Mouse (Mus musculus) yolk sac, embryonic 10.5 days (tissue): ENCODE measurements around the gene Tac1.
"Not testable (repeated sequence)": the region's sequence is repeated elsewhere in the genome, so short reads cannot be mapped to it uniquely, and the experiment has no call there.

Experiments used
- DNase-seq: peaks from one replicate; pipeline ENCODE4 v3.0.0-alpha.2; 2017; ENCODE audit warnings: low spot score

Tac1 gene

DNA sequence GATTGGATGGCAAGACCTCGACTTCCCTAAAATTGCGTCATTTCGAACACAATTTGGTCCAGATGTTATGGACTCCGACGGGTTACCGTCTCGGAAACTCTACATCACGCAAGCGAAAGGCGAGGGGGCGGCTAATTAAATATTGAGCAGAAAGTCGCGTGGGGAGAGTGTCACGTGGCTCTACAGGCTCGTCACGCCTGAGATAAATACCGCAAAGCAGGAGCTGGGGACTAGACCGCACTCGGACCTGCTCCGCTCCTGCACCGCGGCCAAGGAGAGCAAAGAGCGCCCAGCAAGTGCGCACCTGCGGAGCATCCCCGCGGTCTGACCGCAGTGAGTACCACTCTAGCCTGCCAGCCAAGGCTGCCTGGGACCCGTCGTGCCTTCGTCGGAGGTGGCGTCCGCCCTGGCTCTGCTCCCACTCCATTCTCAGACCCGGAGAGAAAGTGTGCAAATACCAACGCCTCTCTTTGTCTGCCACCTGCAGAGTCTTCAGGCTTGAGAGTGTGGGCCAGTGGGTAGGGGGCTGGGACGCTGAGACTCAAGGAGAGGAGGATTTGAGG is at the start of gene Tac1:
Gene Tac1 (plus strand): TSS at position 51 of the 563 bp plus-strand sequence.
- DNase-seq: no peak

DNA sequence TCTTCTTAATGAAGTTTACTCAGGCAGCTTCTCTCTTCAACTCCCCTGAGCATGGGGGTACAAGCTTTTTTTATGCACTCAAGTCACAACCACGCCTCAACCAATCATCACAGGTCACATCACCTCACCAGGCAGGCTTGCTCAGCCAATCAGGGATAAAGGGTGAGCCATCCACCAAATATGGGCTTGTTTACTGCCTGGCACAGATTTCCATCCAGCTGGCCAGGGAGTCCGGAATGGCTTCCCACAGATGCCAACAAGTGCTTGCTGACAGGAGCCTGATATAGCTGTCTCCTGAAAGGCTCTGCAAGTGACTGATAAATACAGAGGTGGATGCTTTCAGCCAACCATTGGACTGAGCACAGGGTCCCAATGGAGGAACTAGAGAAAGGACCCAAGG is 11.2 kb upstream of the Tac1 start:
- not testable (repeated sequence) for DNase-seq

DNA sequence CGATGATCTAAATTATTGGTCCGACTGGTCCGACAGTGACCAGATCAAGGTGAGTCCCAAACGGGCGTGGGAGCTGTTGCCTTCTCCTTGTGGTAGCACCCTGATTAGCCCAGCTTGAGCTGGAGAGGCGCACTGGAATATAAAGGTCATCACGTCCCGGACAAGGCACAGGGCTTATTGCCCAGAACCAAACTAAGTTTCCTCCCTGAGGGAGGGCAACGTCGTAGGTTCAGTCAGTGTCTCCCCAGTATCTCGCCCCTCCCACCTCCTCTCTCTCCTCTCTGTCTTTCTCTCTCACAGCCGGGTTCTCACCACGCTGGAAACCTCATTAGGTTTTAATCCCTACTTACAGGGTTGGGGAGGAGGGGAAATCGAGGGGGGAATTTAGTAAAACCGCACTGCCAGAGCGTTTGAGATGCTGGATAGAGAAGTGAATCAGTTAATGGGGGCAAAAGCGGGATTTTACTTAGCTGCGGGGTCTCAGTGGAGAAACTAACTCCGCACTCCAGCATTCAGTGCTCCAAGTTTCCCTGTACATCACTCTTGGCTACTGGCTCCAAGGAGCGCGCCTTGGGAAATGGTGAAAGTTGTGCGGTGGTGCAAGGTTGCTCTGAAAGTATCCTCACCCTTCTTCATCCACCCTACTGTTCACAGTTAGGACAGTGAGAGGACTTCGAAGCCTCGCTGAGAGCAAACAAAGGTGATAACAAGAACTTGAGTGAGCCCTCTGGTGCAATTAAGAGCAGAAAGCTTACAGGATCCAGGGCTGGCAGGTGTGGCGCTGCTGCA is 1.2 kb downstream of the Tac1 start:
- no peak for DNase-seq

DNA sequence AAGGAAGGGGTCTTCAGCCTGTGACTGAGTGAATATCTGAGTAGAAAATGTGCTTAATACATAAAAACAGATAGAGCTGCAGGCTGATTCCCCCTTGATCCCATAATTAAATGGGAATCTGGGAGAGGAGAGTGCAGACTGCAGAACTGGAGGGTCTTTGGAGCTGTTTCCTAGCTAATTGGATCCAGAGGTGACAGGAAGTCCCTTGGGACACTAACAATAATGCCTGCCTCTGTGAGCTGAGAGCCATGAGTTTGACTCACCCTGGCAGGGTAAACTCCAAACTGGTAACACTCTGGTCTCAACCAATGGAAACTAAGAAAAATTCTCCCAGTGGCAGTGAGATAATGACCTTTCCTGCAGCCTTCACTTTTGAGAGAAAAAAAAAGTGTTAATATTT is 3.5 kb downstream of the Tac1 start:
- no peak for DNase-seq

DNA sequence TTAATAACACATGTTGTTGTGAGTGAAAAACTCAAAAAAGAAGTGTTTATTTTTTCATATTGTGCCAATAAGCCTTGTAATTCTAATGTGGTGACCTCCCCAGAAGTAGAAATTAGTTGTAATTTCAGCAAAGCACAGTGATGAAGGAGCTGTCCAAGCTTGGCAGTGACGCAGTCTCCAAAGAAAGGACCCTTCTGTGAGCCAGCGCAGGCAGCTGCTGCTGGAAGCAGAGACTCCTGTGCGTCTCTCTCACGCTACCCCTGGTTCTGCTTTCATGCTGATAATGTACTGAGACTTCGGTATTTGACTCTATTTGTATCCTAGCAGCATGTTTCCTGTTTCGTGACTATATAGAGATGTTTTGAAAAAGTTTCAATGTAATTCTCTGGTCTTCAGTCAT is 7.8 kb downstream of the Tac1 start:
- DNase-seq: no peak

DNA sequence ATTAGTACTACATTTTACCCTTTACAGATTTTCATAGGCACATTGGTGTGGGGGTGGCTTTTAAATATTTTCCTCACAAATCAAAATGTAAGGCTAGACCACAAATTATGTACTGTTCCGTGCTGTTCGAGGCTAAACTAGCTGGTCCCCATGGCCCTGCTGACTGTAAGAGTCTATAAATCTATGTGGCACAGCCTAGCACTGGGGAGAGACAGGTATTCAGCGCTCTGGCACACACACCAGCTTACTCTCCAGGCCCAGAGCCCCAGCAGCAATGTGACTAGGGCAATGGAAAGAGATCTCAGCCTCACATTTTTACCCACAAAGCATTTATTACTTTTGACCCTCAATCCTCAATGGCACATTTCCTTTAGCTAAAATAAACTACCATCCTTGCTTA is 9.9 kb downstream of the Tac1 start:
- DNase-seq: no peak

DNA sequence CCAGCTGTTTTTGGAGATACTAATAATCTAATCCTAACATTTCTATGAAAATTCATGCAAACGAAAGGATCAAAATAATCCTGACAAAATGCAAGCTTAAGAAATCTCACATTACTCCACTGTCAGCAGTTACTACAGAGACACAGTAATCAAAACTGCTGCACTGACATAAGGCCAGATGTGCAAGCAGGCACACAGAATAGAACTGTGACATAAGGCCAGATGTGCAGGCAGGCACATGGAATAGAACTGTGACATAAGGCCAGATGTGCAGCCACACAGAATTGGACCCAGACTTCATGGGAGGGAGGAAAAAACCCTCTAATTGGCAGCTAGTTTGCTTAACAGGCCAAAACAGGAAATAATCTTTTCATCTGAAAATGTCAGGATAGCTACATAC is 16.5 kb downstream of the Tac1 start:
- DNase-seq: no peak

DNA sequence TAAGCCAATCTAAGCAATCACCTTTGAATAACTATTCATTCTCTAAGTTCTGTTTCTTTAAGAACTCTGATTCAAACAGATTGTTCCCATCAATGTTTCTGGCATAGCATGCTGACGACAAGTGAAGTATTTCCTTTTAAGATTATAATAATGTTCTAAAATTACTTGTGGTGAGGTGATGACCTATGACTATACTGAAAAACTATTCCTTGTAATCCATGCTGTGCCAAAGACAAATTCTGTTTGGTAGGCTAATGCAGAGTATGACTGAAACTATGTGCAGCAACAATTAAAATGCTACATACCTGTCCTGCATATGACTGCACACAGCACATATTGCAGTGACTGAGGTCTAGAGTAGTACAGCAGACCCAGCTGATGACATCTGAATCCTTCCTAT is 23.4 kb downstream of the Tac1 start:
- DNase-seq: no peak

DNA sequence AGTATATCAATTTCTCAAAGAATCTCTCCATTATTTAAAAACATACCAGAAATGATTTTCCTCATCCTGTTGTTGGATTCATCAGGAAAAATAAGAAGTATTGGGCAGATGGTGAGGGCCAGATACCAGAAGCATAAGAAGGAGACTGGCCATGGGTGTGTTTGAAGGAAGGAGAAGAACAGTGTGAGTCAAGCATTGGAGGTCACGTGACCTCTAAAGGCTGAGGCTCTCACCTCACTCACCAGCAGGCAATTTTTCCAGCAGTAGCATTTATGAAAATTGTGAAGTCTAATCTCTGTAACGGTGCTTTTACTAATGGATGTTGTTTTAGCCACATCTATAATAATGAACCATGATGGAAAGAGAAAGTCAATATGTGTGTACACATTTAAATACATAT is 39.8 kb downstream of the Tac1 start:
- DNase-seq: no peak

DNA sequence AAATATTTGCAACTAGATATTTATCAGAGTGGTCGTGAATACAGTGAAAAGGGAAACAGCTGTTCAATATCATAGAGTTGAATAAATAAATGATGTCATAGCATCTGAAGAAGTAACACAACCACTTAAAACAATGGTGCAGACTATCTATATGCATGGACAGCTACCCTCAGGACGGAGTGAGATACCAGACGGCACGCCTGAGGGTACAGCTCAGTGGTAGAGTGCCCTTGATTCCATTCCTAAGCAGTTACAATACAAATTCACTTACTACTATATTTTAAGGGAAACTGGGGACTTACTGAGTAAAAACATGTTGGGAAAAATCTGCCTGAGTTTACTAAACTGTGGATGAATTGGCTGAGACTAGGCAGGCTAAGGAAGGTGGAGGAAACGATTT is 43.7 kb downstream of the Tac1 start:
- DNase-seq: no peak

DNA sequence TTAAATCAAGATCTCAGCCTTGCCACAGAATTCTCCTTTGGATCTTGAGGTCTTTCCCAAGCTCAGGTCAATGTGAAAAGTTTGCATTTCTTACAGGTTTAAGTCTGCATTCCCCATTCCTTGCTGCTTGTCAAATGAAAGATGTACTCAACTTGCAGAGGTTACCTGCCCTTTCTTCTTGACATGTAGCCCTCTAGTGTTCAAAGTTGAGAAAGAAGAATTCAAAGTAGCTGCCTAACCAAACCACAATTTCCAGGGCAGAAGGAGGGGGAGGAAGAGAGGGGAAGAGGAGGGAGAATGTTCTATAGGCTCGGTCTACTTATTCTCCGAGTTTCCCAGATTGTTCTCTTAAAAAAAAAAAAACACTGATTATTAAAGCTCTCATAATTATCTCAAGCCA is 45.5 kb downstream of the Tac1 start:
- no peak for DNase-seq

DNA sequence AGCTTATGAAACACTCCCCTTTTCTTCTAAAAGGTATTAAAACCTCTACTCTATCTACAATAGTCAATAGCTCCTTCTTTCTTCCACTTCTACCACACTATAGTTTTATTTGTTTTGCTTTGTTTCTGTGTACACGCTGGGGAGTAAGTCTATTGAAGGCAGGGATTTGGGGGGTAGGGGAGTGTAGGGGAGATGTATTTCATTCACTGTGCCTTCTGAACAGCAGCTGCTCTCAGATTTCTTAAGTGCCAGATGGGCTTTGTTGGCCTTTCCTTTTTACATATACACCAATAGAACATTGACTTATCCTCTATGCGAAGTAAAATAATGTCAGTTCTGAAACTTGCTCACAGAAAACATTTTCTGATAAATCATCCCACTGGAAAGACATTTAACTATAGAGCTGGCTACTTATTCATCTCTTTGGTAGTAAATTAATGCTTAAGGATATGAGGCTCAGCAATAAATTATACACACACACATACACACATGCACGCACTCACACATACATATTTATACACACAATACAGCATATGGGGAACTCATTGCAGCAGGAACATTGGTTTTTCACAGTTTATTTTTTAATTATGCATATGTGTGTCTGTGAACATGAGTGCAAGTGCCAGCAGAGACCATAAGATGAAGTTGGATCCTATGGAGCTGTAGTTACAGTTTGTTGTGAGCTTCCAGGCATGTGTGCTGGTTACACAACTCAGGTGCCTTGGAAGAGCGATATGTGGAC is 46.8 kb downstream of the Tac1 start:
- no peak for DNase-seq

DNA sequence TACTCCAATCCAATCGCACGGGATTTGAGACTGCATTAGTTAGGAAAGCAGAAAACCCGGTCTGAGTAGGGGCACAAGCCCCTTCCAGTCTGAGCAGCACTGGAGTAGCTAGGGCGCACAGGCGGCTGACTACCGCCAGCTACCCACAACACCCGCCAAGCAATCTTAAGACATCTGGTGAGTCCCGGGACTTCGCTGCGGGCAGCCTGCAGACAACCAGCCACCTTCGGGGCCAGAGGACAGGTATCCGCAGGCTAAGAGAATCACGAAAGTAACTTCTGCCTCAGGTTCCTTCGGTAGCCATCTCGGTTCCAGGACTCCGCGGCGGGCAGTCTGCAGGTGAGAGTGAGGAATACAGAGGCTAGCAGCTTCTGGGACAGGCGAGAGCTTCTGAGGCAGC is 59.0 kb downstream of the Tac1 start:
- DNase-seq: not testable (repeated sequence)
